Mouse (Mus musculus): ENCODE measurements around the gene Jmjd1c. TPM values are rescaled to one million over a fixed set of nuclear protein-coding genes. Genes with fewer than 3 reads are reported as not detected.

The Jmjd1c gene
- polyA plus RNA-seq, 1 experiment: 56.3 TPM

DNA sequence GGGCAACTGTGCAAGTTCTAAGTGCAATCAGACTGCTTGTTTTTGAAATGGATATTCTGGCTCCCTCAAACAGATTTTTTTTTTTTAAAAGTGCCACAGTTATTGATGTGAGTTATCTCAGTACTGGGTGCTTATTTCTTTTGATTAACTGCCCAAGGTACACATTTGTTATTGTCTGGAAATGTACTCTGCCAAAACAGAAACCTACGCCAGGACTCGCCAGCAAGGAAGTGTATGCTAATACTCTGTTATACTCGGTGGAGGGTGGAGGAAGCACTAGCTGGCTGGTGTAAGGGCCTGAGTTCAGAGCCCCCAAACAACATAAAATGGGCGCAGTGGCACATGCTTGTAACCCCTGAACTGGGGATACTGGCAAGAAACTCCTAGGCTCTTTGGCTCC, 34.1 kb upstream of the Jmjd1c start:
- TF ChIP-seq CTCF (IDR thresholded peaks at IDR 0.05; ENCODE audit: borderline replicate concordance, insufficient read depth, low read depth, low read length) (no peak), POLR2A (IDR thresholded peaks at IDR 0.05; ENCODE audit: borderline replicate concordance, insufficient read depth, low read length) (no peak)
- DNase-seq: peak; percentile 39 to 52
- WGBS: 37% methylated on average over 4 of the region's 4 CpGs
- Histone ChIP-seq H3K27me3 (ENCODE audit: control insufficient read depth, insufficient read depth, low read length) (no peaks in the 10 kb centered on the region), H3K4me1 (ENCODE audit: control insufficient read depth, insufficient read depth, low read length) (peaks cover 33% of the 10 kb centered on the region), H3K4me3 (replicated peaks; ENCODE audit: insufficient read depth, low read depth, low read length) (no peak overlapping the region), H3K27ac (ENCODE audit: insufficient read depth, low read length) (peak overlapping the region; percentile 79)

DNA sequence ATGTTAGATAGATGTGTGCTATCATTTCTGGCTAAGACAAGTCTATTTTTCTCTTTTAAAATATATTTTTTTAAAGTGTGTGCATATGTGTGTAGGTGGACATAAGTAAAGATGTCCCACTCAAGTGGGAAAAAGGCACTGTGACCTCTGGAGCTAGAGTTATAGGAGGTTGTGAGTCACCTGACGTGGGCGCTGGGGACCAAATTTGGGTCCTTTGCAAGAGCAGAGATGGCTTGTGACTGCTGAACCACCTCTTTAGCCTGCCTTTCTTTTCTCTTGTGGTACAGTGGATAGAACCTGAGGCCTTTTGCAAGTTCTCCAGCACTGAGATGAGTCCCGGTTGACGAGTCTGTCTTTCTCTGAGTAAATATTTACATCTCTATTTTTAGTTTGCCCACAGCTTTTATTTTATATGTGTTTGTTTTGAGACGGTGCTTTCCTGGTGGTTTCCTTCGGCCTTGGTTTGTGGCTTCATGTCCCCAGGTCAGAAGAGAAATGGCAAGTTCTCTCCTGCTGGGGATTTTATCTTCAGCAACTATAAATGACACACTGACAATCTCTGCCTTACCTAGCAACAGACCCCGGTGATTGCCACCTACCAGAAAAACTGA, 30.5 kb upstream of the Jmjd1c start:
- DNase-seq: peak in 1 of 2 experiments; percentile 13
- TF ChIP-seq CTCF (IDR thresholded peaks at IDR 0.05; ENCODE audit: borderline replicate concordance, insufficient read depth, low read depth, low read length) (no peak), POLR2A (IDR thresholded peaks at IDR 0.05; ENCODE audit: borderline replicate concordance, insufficient read depth, low read length) (no peak)
- WGBS: 75% methylated on average over 7 of the region's 7 CpGs
- Histone ChIP-seq H3K4me3 (replicated peaks; ENCODE audit: insufficient read depth, low read depth, low read length) (no peak overlapping the region), H3K4me1 (ENCODE audit: control insufficient read depth, insufficient read depth, low read length) (peaks cover 19% of the 10 kb centered on the region), H3K27ac (ENCODE audit: insufficient read depth, low read length) (0 out of 2 replicates have a peak overlapping the region, but pooled peaks have one; percentile 66), H3K27me3 (ENCODE audit: control insufficient read depth, insufficient read depth, low read length) (no peaks in the 10 kb centered on the region)

DNA sequence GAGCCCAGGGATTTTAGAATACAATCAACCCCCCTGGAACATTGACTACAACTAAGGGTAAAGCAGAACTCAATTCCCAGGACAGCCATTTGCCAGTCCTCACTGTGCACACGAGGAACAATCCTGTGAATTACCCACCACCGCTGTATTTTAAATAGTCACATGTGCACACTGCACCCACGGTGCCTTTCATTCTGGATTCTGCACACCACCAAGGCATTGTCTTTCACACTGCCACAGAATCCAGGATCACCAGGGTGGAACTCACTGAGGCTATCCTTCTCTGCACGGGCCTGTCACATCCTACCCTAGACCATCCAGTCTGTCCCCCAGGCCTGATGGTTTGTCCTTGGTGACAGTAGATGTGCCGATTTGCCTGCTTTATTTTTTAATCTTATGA, 30.0 kb upstream of the Jmjd1c start:
- no peak for TF ChIP-seq POLR2A (IDR thresholded peaks at IDR 0.05; ENCODE audit: borderline replicate concordance, insufficient read depth, low read length)
- TF ChIP-seq CTCF (IDR thresholded peaks at IDR 0.05; ENCODE audit: borderline replicate concordance, insufficient read depth, low read depth, low read length): no peak
- 39% methylated on average over 5 of the region's 5 CpGs for WGBS
- peak overlapping the region; percentile 66 for H3K27ac ChIP-seq (ENCODE audit: insufficient read depth, low read length)
- no peaks in the 10 kb centered on the region for H3K27me3 ChIP-seq (ENCODE audit: control insufficient read depth, insufficient read depth, low read length)
- no peak for DNase-seq
- H3K4me3 ChIP-seq (replicated peaks; ENCODE audit: insufficient read depth, low read depth, low read length): no peak overlapping the region
- peaks cover 19% of the 10 kb centered on the region for H3K4me1 ChIP-seq (ENCODE audit: control insufficient read depth, insufficient read depth, low read length)

DNA sequence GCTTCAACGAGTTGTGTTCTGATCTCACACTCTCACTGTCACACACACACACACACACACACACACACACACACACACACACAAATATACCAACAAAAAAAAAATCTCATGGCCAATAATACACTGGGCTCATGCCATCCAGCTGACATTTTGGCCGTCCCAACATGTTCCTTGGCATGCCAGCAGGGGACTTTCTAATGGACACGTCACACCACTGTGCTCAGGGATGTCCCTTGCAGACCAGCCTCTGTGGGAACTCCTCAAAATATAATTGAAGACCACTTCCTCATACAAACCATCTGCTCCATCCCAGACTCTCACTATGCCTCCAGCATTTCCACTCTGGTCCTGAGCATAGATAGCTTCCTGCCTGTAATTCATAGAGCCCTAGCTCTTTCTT, 29.5 kb upstream of the Jmjd1c start:
- no peaks in the 10 kb centered on the region for H3K27me3 ChIP-seq (ENCODE audit: control insufficient read depth, insufficient read depth, low read length)
- DNase-seq: peak in 1 of 2 experiments; percentile 56
- H3K27ac ChIP-seq (ENCODE audit: insufficient read depth, low read length): peak overlapping the region; percentile 66; the same call in 1 of the 2 replicates
- no peak for TF ChIP-seq CTCF (IDR thresholded peaks at IDR 0.05; ENCODE audit: borderline replicate concordance, insufficient read depth, low read depth, low read length)
- TF ChIP-seq POLR2A (IDR thresholded peaks at IDR 0.05; ENCODE audit: borderline replicate concordance, insufficient read depth, low read length): no peak
- no peak overlapping the region for H3K4me3 ChIP-seq (replicated peaks; ENCODE audit: insufficient read depth, low read depth, low read length)
- WGBS: 14% methylated on average over 3 of the region's 3 CpGs
- H3K4me1 ChIP-seq (ENCODE audit: control insufficient read depth, insufficient read depth, low read length): peaks cover 16% of the 10 kb centered on the region

DNA sequence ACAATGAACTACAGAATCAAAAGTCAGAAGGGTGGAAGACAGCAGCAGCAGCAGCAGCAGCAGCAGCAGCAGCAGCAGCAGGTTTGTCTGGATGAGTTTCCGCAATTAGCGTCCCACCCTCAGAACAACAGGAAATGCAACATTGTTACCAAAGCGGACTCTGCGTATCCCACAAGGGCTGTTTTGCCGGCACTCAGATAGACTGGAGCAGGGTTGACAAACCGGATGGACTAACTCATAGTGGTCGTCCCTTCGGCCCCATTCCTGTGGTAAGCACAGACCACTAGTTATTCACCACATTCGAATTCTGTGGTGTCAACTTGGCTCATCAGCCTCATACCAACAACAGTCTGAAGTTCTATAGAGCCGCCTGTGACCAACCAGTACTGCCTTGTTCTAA, 26.9 kb upstream of the Jmjd1c start:
- Histone ChIP-seq H3K4me3 (replicated peaks; ENCODE audit: insufficient read depth, low read depth, low read length) (no peak overlapping the region), H3K27me3 (ENCODE audit: control insufficient read depth, insufficient read depth, low read length) (no peaks in the 10 kb centered on the region), H3K4me1 (ENCODE audit: control insufficient read depth, insufficient read depth, low read length) (peaks cover 19% of the 10 kb centered on the region), H3K27ac (ENCODE audit: insufficient read depth, low read length) (no peak overlapping the region)
- 96% methylated on average over 10 of the region's 10 CpGs for WGBS
- TF ChIP-seq POLR2A (IDR thresholded peaks at IDR 0.05; ENCODE audit: borderline replicate concordance, insufficient read depth, low read length) (no peak), CTCF (IDR thresholded peaks at IDR 0.05; ENCODE audit: borderline replicate concordance, insufficient read depth, low read depth, low read length) (no peak)
- no peak for DNase-seq

DNA sequence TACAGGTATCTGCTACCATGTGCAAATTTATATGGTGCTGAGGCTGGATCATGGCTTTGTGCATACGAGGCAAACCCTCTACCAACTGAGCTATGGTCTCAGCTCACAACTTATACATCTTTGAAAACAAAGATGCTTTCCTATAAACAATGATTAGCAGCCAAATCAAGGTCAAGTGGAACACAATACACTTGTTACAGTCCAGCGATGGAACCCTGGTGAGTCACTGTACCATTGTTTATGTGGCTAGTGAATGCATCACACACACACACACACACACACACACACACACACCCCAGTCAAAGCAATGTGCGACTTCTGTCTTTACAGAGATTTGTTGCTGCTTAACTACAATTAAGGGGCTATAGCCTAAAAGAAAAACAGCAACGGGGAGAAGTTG, 24.5 kb upstream of the Jmjd1c start:
- no peak overlapping the region for H3K27ac ChIP-seq (ENCODE audit: insufficient read depth, low read length)
- WGBS: 74% methylated on average over 4 of the region's 4 CpGs
- no peak for DNase-seq

DNA sequence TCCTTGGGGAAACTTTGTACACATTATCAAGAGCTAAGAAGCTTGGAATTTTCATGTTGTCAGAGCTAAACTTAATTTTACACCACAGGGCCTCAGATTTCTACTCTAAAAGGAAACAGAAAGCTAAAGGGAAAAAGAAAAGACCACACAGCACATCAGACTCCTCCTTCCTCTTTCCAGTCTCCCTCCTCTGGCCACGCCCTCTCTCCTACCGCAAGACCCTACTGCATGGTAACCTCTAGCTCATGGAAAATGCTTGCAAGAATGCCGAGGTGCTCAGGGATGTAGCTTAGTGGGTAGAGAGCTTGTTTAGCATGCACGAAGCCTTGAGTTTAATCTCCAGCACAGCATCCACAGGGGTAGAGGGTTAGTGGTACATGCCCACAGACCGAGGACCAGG, 24.0 kb upstream of the Jmjd1c start:
- H3K27me3 ChIP-seq (ENCODE audit: control insufficient read depth, insufficient read depth, low read length): no peaks in the 10 kb centered on the region
- no peak overlapping the region for H3K4me3 ChIP-seq (replicated peaks; ENCODE audit: insufficient read depth, low read depth, low read length)
- H3K27ac ChIP-seq (ENCODE audit: insufficient read depth, low read length): peak overlapping the region; percentile 51
- no peak for DNase-seq
- TF ChIP-seq CTCF (IDR thresholded peaks at IDR 0.05; ENCODE audit: borderline replicate concordance, insufficient read depth, low read depth, low read length) (no peak), POLR2A (IDR thresholded peaks at IDR 0.05; ENCODE audit: borderline replicate concordance, insufficient read depth, low read length) (no peak)
- H3K4me1 ChIP-seq (ENCODE audit: control insufficient read depth, insufficient read depth, low read length): peaks cover 18% of the 10 kb centered on the region
- 90% methylated on average over 5 of the region's 5 CpGs for WGBS

More for the DNA sequence above, 24.5 kb upstream of the Jmjd1c start:
- peaks cover 20% of the 10 kb centered on the region for H3K4me1 ChIP-seq (ENCODE audit: control insufficient read depth, insufficient read depth, low read length)
- no peak overlapping the region for H3K4me3 ChIP-seq (replicated peaks; ENCODE audit: insufficient read depth, low read depth, low read length)
- TF ChIP-seq POLR2A (IDR thresholded peaks at IDR 0.05; ENCODE audit: borderline replicate concordance, insufficient read depth, low read length): no peak
- no peak for TF ChIP-seq CTCF (IDR thresholded peaks at IDR 0.05; ENCODE audit: borderline replicate concordance, insufficient read depth, low read depth, low read length)
- no peaks in the 10 kb centered on the region for H3K27me3 ChIP-seq (ENCODE audit: control insufficient read depth, insufficient read depth, low read length)

DNA sequence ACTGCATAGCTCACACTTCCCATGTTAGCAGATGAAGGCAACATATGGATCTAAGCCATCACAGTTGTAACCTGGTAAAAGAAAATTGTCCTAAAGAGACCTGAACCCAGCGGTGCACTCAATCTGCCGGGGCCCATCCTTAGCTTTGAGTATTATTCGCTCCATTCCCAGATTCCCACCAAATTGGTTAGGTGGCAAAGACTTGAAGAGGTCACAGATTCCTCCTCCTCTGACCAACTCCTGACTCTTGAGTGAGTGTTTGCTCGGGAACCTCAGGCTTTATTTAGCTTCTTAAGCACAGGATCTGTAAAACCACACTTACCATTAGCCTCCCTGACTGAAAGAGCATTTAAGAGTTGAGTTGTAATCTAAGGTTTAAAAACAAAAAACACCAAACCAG, 23.3 kb upstream of the Jmjd1c start:
- Histone ChIP-seq H3K4me3 (replicated peaks; ENCODE audit: insufficient read depth, low read depth, low read length) (no peak overlapping the region), H3K4me1 (ENCODE audit: control insufficient read depth, insufficient read depth, low read length) (peaks cover 18% of the 10 kb centered on the region), H3K27me3 (ENCODE audit: control insufficient read depth, insufficient read depth, low read length) (no peaks in the 10 kb centered on the region), H3K27ac (ENCODE audit: insufficient read depth, low read length) (peak overlapping the region; percentile 59)
- DNase-seq: no peak
- 78% methylated on average over 4 of the region's 4 CpGs for WGBS
- TF ChIP-seq CTCF (IDR thresholded peaks at IDR 0.05; ENCODE audit: borderline replicate concordance, insufficient read depth, low read depth, low read length) (no peak), POLR2A (IDR thresholded peaks at IDR 0.05; ENCODE audit: borderline replicate concordance, insufficient read depth, low read length) (no peak)

All from cerebellum, adult 2 months (tissue).